Mouse (Mus musculus): ENCODE measurements around the gene Krt222.

Krt222 gene

DNA sequence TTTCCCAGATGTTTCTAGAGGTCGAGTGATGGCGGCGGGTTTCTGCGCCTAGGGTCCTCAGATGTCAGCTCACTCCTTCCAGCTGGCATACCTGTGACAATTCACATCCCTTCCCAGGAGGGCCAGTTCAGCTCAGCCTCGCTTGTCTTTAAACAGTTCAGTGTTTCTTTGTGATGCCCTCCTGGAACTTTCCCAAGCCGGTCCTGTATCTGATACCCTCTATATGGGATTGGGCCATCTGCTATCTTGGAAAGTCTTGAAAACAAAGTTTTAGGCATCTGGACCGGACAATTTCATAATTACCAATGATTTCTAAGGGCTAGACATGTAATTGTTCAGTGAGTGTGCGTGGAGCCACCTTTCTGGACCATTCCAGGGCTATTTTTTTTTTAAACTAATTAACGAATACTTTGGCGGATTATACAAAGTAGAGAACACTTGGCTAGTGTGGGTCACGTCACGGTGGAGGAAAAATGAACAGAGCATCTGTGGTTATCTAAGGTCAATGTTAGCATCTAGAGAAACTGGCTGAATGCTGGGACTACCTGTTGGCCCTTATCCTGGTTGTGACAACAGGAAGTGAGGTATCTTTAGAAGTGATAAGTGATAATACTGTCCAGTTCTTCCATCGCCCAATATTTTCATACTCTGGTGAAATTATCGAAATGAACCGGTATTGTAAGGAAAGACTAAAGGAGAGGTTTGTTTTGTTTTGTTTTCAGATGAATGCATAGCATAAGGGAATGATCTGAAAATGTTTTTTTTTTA is 12.7 kb downstream of the Krt222 start:
- DNase-seq = no peak

- peak; percentile 75 for DNase-seq
Observed at GRCm38 (mm10) chr11:99230261-99231048, 13.4 kb downstream of the Krt222 start, which contains the start of gene Smarce1. Gene Smarce1, minus strand, starts transcription at chr11:99231017.

GRCm38 (mm10) chr11:99229641-99230260 is 14.1 kb downstream of the Krt222 start:
- DNase-seq = no peak

- DNase-seq = no peak
Observed at GRCm38 (mm10) chr11:99226298-99226697, 17.6 kb downstream of the Krt222 start.

DNA sequence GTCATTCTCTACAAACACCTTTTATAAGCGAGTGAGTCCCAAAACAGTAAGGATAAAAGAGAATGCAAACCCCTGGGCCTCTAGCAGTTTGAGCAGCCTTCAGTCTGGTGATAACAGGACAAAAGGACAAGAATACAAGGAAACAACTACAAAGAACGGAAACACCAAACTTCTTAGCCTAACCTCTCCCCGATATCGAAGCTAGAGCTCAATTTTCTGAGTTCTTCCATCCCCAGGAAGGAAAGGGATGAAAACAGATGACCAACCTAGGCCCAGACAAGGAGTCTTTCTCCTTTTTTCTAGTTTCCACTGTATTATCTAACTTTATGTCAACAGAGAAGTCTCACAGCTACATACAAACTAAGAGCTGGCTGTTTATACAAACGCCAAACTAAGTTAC is 20.6 kb downstream of the Krt222 start:
- DNase-seq = no peak

- no peak for DNase-seq
Observed at GRCm38 (mm10) chr11:99221811-99222210, 22.1 kb downstream of the Krt222 start.

DNA sequence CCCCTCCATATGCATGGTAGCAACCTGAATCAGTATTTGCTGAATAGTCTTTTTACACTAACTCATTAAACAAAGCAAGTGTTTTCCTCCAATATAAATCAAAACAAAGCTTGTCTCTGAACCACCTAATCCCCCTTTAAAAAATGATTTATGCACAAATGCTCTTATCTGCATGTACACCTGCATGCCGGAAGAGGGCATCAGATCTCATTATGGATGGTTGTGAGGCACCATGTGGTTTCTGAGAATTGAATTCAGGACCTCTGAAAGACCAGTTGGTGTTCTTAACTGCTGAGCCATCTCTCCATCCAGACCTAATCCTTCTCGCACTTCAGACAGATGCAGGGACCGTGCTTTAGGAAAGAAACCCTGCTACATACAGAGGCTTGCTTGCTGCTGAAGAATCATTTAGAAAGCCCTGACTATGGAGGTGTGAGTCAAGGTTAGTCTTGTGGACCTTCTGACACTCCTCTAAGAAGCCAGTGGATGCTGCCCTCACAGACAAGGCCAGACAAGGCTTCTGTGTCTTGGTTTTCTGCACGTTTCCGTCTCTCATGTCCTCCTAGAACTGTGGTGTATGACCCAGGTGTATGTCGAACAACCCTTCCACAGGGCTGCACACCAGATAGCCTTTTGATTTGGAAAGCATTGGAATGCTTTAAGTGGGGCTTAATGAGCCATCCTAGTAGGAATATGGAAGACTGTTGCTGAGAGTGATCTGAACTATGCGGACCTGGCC is 26.5 kb downstream of the Krt222 start:
- no peak for DNase-seq

DNA sequence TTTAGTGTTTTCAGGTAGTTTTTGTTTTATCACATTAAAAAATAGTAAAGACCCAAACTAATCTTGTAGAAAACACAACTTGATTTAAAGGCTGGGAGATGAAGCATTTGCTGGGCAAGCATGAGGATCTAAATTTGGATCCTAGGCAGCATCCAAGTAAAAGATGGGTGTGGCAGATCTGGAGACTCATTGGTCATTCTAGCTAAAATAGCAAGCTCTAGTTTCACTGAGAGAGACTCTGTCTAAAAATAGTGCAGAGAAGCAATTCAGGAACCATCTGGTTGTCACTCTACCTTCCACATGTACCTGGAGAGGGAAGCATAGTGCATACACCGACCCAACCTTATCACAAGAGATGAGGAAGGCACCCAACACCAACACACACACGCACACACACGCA is 27.7 kb downstream of the Krt222 start:
- DNase-seq = no peak

DNA sequence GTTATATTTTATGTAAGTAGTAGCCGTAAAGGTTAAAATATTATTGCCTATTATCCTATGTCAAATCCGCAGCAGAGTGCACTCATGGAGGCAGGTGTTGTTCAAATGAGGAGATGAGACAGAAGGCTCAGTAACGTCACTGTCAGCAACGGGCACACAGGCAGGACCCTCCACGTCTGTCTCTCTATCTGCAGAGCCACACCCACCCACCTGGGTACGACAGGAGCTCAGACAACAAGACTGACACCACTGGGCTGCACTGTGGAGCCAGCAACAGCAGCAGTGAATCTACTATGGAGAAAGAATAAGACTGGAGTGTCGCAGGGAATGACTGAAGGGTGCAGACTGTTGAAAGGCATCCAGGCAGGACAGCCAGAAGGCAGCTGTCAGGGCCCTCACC is 31.2 kb downstream of the Krt222 start:
- no peak for DNase-seq

DNA sequence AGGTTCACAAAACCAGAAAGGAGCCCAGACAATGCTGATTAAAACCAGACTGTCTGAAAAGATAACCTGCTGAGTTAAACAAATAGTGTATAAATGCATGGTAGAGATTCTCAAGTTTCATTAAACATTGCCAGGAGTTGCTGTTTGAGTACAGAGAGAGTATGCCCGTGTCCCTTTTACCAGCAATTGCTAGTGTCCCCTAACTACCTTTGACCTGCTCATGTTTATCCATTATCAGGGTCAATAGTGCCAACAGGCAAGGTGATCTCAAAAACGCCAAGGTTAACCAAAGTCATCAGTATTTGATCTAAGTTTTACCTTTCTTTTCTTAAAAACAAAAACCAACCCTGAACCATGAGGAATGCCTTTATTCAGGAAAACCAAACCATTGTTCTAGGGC is 31.9 kb downstream of the Krt222 start:
- no peak for DNase-seq

GRCm38 (mm10) chr11:99208105-99208669 is 35.7 kb downstream of the Krt222 start:
- no peak for DNase-seq

DNA sequence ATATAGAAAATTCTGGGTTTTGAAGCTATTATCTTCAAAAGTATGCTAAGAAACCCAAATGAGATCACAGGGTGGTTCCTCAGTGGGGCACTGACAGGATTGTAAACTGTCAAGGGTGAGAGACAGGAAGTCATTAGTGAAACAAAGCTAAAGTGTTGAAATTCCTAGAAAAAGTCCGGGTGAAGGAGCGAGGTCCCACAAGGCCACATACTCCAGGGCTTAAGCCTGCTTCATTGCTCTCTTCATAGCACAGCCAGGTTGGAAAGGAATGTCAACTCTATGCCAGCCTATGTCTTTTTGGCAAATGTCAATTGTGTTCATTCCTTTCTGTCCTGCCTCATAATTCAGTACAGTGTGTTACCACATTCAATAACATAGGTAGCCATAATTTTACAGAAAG is 36.4 kb downstream of the Krt222 start:
- no peak for DNase-seq

DNA sequence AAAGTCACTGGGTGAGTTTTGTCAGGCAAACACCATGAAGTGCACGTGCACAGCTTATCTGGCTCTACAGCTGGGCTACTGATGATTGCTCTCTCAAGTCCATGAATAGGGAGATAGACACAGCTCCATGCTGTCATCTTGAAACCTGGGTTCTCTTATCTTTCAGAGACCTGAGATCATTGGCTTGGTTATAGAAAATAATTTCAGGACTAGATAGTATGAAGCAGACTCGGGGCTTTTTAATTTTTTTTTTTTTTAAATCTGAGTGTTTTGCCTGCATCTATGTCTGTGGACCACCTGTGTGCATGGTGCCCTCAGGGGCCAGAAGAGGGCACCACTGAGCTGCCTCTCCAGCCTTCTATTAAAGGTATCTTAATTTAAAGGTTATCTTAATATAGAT is 36.9 kb downstream of the Krt222 start:
- DNase-seq = peak; percentile 32

DNA sequence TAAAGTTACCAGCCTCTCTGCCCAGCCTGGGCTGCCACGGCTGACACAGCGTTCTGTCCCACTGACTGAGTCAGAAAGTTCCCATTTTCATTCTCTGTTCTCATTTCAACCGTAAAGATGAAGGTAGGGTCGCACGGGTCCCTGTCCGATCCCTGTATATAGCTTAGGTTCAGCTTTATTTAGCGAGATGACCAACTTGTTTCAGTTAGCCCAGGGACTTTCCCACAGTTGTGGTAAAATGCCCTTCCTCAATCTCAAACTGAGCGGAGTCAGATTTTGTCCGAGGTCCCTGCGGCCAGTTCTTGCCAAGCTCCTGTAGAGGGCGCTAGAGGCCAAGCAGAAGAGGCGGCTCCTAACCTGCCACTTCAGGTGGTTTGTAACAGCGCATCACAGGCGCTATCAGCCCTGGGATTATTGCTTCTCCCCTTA is 54.7 kb downstream of the Krt222 start:
- peak; percentile 69 for DNase-seq

DNA sequence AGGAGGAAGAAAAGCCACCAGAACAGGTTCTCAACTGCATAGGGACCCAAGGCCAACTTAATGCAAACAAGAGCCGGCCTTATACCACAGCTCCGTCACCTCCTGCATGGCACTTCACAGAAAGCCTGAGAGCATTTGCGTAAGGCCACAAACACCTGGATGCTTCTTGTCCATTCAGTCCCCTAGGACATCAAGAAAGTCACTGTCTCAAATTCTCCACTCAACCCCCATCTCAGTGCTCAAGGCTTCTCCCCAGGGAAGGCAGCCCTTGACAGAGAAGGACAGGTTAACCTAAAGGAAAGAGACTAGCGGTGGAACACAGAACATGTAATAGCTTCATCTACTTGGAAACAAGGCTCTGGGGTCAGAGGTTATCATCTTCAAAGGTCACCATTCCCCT is 56.5 kb downstream of the Krt222 start:
- DNase-seq = no peak

DNA sequence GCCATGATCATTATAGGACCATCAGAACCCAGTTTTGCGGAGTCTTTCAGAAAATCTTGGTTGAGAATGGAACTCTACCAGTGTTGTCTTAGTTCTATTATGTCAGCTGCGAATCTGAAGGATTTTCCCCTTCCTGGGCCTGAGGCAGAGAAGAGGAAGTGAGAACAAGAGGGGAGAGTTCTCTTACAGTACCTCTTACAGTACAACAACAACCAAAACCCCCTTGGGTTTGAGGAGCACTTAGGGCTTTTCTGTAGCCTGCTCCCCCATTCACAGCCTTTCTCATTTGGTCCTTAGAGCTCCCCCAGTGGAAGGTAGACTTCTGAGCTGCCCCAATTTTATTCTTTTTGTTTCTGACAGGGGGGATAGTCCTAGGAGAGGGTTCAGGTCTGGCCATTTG is 57.0 kb downstream of the Krt222 start:
- no peak for DNase-seq
